Mouse (Mus musculus) heart, postnatal 14 days (tissue): ENCODE results near the gene Ldoc1. TPM values are rescaled to one million over a fixed set of nuclear protein-coding genes. Genes with fewer than 3 reads are reported as not detected.

Source experiments
- DNase-seq, 2 experiments: peaks; one replicate each; pipeline ENCODE4 v3.0.0; 2021 to 2022
- intact Hi-C: fragments of 180-260 bp; cut with DNase I; formaldehyde crosslinking; loops from one replicate; pipeline ENCODE4 v1.15.1; 2025
- long read RNA-seq, 2 experiments: library from polyadenylated mRNA; stranded (forward); transcript quantifications; one replicate each; pipeline ENCODE4 v2.0.0; 2021
- total RNA-seq, 2 experiments: library from RNA; stranded (reverse); gene quantifications; 2 replicates each; pipeline ENCODE4 v1.2.3; 2021

The Ldoc1 gene
- under 1 TPM; 0.15 to 0.38 TPM for total RNA-seq
- long read RNA-seq, experiment 1: 0 reads
- long read RNA-seq, experiment 2, partial matches to known transcripts: 0 of 1 reads
- long read RNA-seq, experiment 2, other reads (novel, unspliced or antisense): 0 of 1 reads

DNA sequence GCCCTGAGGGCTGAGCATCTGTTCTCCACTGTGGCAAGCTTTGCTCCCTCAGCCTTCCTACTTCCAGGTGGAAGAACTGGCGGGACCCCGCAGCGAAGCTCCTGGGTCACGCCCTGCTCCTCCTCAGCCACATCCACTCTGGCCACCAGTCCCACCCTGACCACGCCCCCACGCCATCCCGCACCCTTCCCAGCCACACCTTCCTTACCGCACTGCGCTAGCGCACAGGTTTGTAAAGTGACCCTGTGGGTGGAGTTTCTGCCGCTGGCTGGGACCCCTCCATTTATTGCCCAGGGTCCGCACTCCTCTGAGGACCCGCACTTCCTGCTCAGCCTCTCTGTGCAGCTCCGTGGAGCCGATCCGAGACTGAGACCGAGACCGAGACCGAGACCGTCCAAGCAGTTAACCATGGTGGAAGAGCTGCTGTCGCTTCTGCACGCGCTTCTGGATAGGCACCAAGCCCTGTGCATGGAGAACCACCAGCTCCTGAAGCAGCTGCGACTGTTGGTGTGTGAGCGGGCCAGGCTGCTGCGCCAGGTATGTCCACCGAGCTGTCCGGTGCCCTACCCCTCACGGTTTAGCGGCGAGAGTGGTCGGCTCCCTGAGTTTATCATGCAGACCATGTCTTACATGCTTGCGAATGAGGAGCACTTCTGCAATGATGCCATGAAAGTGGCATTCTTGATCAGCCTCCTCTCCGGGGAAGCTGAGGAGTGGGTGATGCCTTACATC, at the start of gene Ldoc1:
TSS of gene Ldoc1 (plus strand) at position 196 of the 732 bp plus-strand sequence.
- intact Hi-C loops: no loop called here
- DNase-seq: no peak

DNA sequence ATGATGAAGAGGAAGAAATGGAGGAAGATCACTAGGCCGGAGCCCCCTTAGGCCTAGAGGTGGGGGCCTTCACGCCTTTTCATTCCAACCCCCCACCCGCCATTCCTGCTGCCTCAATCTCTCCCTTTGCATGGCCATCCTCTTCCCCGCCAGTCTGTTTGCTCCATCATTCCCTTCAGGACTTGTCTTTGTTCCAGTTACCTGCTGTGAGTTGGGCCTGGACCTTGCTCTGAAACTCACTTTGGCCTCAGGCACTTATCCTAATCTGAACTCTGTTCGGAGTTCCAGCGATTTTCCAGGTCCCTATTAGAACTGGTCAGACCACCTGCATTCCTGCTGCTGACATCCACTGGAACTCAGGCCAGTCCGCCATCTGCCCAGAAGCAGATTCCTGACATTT, 834 bp downstream of the Ldoc1 start:
- intact Hi-C loops: no loop called here
- no peak for DNase-seq

DNA sequence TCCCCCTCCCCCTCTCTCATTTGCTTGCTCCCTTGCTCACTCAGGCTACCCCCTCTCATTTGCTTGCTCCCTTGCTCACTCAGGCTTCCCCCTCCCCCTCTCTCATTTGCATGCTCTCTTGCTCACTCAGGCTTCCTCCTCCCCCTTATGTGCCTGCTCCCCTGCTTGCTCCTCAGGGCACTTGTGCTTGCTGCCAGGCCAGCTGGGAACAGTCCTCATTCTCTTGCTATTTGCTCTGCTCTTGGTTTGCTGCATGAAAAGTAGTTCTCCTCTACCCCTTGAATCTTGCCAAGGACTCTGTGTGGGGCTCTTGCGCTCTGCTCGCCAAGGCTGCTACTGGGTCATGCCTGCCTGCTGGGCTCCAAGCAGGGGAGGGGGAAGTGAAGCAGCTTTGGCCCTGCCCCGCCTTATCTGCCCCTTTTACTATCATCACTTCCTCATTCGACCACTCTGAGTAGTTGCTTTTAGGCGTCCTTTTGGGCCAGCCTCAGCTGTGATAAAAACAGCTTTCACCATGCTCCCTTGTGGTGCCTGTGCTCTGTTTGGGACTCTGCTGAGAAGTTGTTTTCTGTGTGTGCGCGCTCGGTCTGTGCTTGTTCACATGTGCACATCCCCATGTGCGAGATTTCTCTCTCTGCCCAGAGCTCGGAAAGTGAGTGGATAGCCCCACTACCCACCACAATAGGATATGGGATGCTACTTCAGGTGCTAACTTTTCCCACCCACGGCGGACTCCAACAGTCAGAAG, 13.2 kb downstream of the Ldoc1 start:
- DNase-seq: no peak

DNA sequence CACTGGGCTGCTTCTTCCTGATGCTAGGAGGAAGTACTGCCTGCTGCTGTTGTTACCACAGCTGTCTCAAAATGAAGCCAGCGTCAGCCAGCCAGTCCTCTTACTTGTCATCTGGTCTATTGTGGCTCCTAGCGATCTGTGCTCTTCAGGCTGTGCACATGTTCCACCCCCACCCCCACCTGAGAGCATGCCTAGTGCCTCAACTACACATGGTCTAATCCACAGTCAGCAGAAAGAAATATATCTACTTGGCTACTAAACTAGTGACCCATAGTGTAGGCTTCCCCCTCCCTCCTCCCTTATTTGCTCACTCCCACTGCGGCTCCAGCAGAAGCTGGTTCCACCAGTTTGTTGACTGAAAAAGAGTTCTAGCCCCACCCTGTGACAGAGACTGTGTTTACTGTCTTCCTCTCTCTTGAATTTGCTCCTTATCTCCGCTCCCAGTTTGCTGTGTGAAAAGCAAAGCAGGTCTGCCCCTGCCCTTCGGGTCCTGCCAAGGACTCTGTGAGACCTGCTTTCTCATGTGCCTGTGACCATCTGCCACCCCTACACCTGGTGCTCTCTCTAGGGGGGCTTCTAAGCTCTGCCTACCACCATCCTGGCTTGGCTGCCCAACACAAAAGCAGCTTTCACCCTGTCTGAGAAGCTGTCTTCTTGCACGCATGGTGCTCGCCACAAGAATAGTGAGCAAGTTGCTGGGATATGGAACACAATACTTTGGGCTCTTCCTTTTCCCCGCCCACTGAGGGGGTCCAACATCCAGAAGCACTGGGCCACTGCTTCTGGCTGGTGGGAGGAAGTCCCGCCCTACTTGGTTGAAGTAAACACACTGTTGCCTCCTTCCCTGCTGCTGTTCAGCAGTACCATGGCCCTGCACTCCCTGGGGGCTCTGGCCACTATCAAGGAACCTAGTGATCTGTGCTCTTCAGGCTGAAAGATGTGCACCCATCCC, 14.0 kb downstream of the Ldoc1 start:
- intact Hi-C loops: no loop called here
- DNase-seq: no peak

More for the DNA sequence above, 13.2 kb downstream of the Ldoc1 start:
- intact Hi-C loops: no loop called here

DNA sequence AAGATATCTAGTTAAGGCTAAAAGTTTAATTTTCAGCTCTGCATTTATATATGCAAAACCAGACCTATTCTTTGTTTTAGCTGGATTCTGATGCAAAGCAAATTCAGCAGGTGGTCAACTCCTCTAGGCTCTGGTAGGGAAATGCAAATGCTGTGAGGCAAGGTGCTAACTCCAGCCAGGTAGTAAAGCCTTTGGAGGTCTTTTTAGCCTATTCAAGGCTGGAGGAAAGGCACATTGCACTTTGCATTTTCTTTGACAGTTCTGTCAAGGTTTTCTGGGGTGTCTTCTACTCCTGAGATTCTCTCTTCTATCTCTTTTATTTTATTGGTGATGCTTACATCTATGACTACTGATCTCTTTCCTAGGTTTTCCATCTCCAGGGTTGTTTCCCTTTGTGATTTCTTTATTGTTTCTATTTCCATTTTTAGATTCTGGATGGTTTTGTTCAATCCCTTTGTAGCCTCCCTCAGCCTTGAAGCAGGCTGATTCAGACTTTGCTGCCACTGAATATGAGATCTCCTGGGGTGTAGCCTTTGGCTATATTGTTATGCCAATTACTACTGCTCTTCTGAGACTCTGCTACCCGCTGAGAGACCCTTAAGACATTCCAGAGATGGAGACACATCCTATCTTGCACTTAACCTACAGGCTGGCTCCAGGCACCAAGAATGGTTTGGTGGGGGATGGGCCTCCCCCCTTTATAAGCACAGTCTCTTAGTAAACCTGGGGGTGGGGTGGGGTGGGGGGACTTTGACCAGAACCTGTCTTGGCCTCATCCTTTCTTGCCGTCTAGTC, 18.4 kb downstream of the Ldoc1 start:
- DNase-seq: no peak
- intact Hi-C loops: no loop called here
